Mouse (Mus musculus): ENCODE data around the gene Atp1a4. TPM values are rescaled to one million over a fixed set of nuclear protein-coding genes. Genes with fewer than 3 reads are reported as not detected.
A peak's percentile ranks its signal among the peaks of the same experiment; 100 is the strongest.

Gene Atp1a4
- polyA plus RNA-seq, 1 experiment from 2014 or later, result not detected

- peaks cover 58% of the 10 kb centered on the region for H3K4me1 ChIP-seq (replicated peaks)
- peaks cover 8% of the 10 kb centered on the region for H3K27me3 ChIP-seq
- peak within 1 kb of the TSS; percentile 32 for H3K4me3 ChIP-seq
- ATAC-seq (ENCODE audit: low FRiP score), result peak; percentile 5; the same call in 1 of the 2 replicates
- H3K9me3 ChIP-seq, result no peaks in the 10 kb centered on the region
- peak within 1 kb of the TSS; percentile 58 for H3K9ac ChIP-seq
- H3K36me3 ChIP-seq, result no peaks in the 10 kb centered on the region
- H3K27ac ChIP-seq, result peak within 1 kb of the TSS; percentile 80
- peak within 1 kb of the TSS; percentile 45 for H3K4me2 ChIP-seq
- 13% methylated on average over 16 of the region's 16 CpGs for WGBS
Measured at GRCm38 (mm10) chr1:172297611-172298537, 39.7 kb upstream of the Atp1a4 start, which contains the start of gene Atp1a2. Atp1a2 (minus strand) TSS chr1:172298064.

GRCm38 (mm10) chr1:172296816-172297510 is 38.7 kb upstream of the Atp1a4 start:
- H3K4me3 ChIP-seq, result peak overlapping the region; percentile 32
- peak overlapping the region; percentile 80 for H3K27ac ChIP-seq
- H3K9me3 ChIP-seq, result no peaks in the 10 kb centered on the region
- peaks cover 8% of the 10 kb centered on the region for H3K27me3 ChIP-seq
- peaks cover 50% of the 10 kb centered on the region for H3K4me1 ChIP-seq (replicated peaks)
- 76% methylated on average over 6 of the region's 6 CpGs for whole genome bisulfite sequencing
- ATAC-seq (ENCODE audit: low FRiP score), result no peak
- no peaks in the 10 kb centered on the region for H3K36me3 ChIP-seq
- peak overlapping the region; percentile 45 for H3K4me2 ChIP-seq
- H3K9ac ChIP-seq, result peak overlapping the region; percentile 58

GRCm38 (mm10) chr1:172295751-172296197 is 37.6 kb upstream of the Atp1a4 start:
- no peaks in the 10 kb centered on the region for H3K36me3 ChIP-seq
- peak overlapping the region; percentile 80 for H3K27ac ChIP-seq
- H3K4me3 ChIP-seq, result peak overlapping the region; percentile 32
- H3K27me3 ChIP-seq, result peaks cover 8% of the 10 kb centered on the region
- peak overlapping the region; percentile 45 for H3K4me2 ChIP-seq
- 48% methylated on average over 4 of the region's 4 CpGs for WGBS
- H3K9me3 ChIP-seq, result no peaks in the 10 kb centered on the region
- peaks cover 39% of the 10 kb centered on the region for H3K4me1 ChIP-seq (replicated peaks)
- peak overlapping the region; percentile 39; the same call in 1 of the 2 replicates for H3K9ac ChIP-seq
- ATAC-seq (ENCODE audit: low FRiP score), result peak; percentile 82

- no peak overlapping the region for H3K4me2 ChIP-seq
- H3K36me3 ChIP-seq, result no peaks in the 10 kb centered on the region
Measured at GRCm38 (mm10) chr1:172293449-172293848, 35.2 kb upstream of the Atp1a4 start.

GRCm38 (mm10) chr1:172292880-172293279 is 34.7 kb upstream of the Atp1a4 start:
- 93% methylated on average over 2 of the region's 2 CpGs for WGBS
- no peak overlapping the region for H3K9ac ChIP-seq
- no peaks in the 10 kb centered on the region for H3K27me3 ChIP-seq
- H3K4me1 ChIP-seq (replicated peaks), result peaks cover 26% of the 10 kb centered on the region
- H3K27ac ChIP-seq, result no peak overlapping the region
- no peaks in the 10 kb centered on the region for H3K9me3 ChIP-seq
- H3K36me3 ChIP-seq, result no peaks in the 10 kb centered on the region
- H3K4me2 ChIP-seq, result no peak overlapping the region
- no peak overlapping the region for H3K4me3 ChIP-seq
- ATAC-seq (ENCODE audit: low FRiP score), result no peak

More at GRCm38 (mm10) chr1:172293449-172293848, 35.2 kb upstream of the Atp1a4 start:
- no peak for ATAC-seq (ENCODE audit: low FRiP score)
- Histone ChIP-seq H3K27me3 (peaks cover 3% of the 10 kb centered on the region), H3K9me3 (no peaks in the 10 kb centered on the region), H3K4me1 (replicated peaks) (peaks cover 32% of the 10 kb centered on the region), H3K4me3 (no peak overlapping the region), H3K9ac (no peak overlapping the region), H3K27ac (no peak overlapping the region)
- 84% methylated on average over 11 of the region's 11 CpGs for WGBS

GRCm38 (mm10) chr1:172289617-172289946 is 31.4 kb upstream of the Atp1a4 start:
- Histone ChIP-seq H3K27ac (no peak overlapping the region), H3K9me3 (no peaks in the 10 kb centered on the region), H3K9ac (no peak overlapping the region), H3K27me3 (no peaks in the 10 kb centered on the region), H3K4me2 (no peak overlapping the region), H3K36me3 (peaks cover 1% of the 10 kb centered on the region; the same call in 1 of the 2 replicates), H3K4me1 (replicated peaks) (peaks cover 9% of the 10 kb centered on the region), H3K4me3 (no peak overlapping the region)
- ATAC-seq (ENCODE audit: low FRiP score), result no peak
- 96% methylated on average over 3 of the region's 3 CpGs for WGBS

GRCm38 (mm10) chr1:172288900-172289616 is 30.8 kb upstream of the Atp1a4 start:
- H3K36me3 ChIP-seq, result peaks cover 3% of the 10 kb centered on the region; the same call in 1 of the 2 replicates
- H3K27me3 ChIP-seq, result no peaks in the 10 kb centered on the region
- H3K4me3 ChIP-seq, result no peak overlapping the region
- H3K9me3 ChIP-seq, result no peaks in the 10 kb centered on the region
- 0 out of 2 replicates have a peak, but pooled peaks cover 6% of the 10 kb centered on the region for H3K4me1 ChIP-seq (replicated peaks)
- H3K4me2 ChIP-seq, result no peak overlapping the region
- H3K9ac ChIP-seq, result no peak overlapping the region
- H3K27ac ChIP-seq, result no peak overlapping the region
- 95% methylated on average over 11 of the region's 11 CpGs for WGBS
- no peak for ATAC-seq (ENCODE audit: low FRiP score)

- H3K4me1 ChIP-seq (replicated peaks), result 0 out of 2 replicates have a peak, but pooled peaks cover 6% of the 10 kb centered on the region
- H3K27ac ChIP-seq, result no peak overlapping the region
- ATAC-seq (ENCODE audit: low FRiP score), result no peak
- H3K27me3 ChIP-seq, result no peaks in the 10 kb centered on the region
- H3K36me3 ChIP-seq, result peaks cover 3% of the 10 kb centered on the region; the same call in 1 of the 2 replicates
- H3K4me3 ChIP-seq, result no peak overlapping the region
- no peak overlapping the region; the same call in 1 of the 2 replicates for H3K9ac ChIP-seq
- H3K9me3 ChIP-seq, result no peaks in the 10 kb centered on the region
- WGBS, result 88% methylated on average over 5 of the region's 5 CpGs
- H3K4me2 ChIP-seq, result no peak overlapping the region
Measured at GRCm38 (mm10) chr1:172286740-172287139, 28.5 kb upstream of the Atp1a4 start.

GRCm38 (mm10) chr1:172284221-172284620 is 26.0 kb upstream of the Atp1a4 start:
- H3K27ac ChIP-seq, result no peak overlapping the region
- peaks cover 3% of the 10 kb centered on the region; the same call in 1 of the 2 replicates for H3K36me3 ChIP-seq
- H3K9me3 ChIP-seq, result no peaks in the 10 kb centered on the region
- H3K4me3 ChIP-seq, result no peak overlapping the region
- H3K9ac ChIP-seq, result no peak overlapping the region
- no peak overlapping the region for H3K4me2 ChIP-seq
- no peaks in the 10 kb centered on the region for H3K27me3 ChIP-seq
- 93% methylated on average over 14 of the region's 14 CpGs for WGBS
- ATAC-seq (ENCODE audit: low FRiP score), result no peak
- peaks cover 12% of the 10 kb centered on the region; the same call in 1 of the 2 replicates for H3K4me1 ChIP-seq (replicated peaks)

- no peaks in the 10 kb centered on the region for H3K9me3 ChIP-seq
- H3K27me3 ChIP-seq, result no peaks in the 10 kb centered on the region
- no peak for ATAC-seq (ENCODE audit: low FRiP score)
- peaks cover 12% of the 10 kb centered on the region; the same call in 1 of the 2 replicates for H3K4me1 ChIP-seq (replicated peaks)
- H3K36me3 ChIP-seq, result peaks cover 3% of the 10 kb centered on the region; the same call in 1 of the 2 replicates
- 95% methylated on average over 6 of the region's 6 CpGs for WGBS
- H3K4me2 ChIP-seq, result no peak overlapping the region
- H3K27ac ChIP-seq, result no peak overlapping the region
- no peak overlapping the region for H3K4me3 ChIP-seq
- H3K9ac ChIP-seq, result no peak overlapping the region
Measured at GRCm38 (mm10) chr1:172283073-172283472, 24.9 kb upstream of the Atp1a4 start.

GRCm38 (mm10) chr1:172281522-172282254 is 23.5 kb upstream of the Atp1a4 start:
- Histone ChIP-seq H3K27me3 (no peaks in the 10 kb centered on the region), H3K4me3 (no peak overlapping the region), H3K9ac (no peak overlapping the region), H3K4me1 (replicated peaks) (peaks cover 12% of the 10 kb centered on the region; the same call in 1 of the 2 replicates), H3K27ac (no peak overlapping the region), H3K9me3 (no peaks in the 10 kb centered on the region), H3K36me3 (peaks cover 3% of the 10 kb centered on the region; the same call in 1 of the 2 replicates), H3K4me2 (no peak overlapping the region)
- no peak for ATAC-seq (ENCODE audit: low FRiP score)
- WGBS, result 77% methylated on average over 10 of the region's 10 CpGs

All from hindbrain, embryonic 13.5 days (tissue).